Mouse (Mus musculus): ENCODE results near the gene Slc27a4. TPM values are rescaled to one million over a fixed set of nuclear protein-coding genes. Genes with fewer than 3 reads are reported as not detected.

The Slc27a4 gene
- total and polyA plus RNA-seq, 3 experiments: 10.9 to 14.9 TPM; not detected in 1

- Histone ChIP-seq H3K4me3 (ENCODE audit: control insufficient read depth in 1 of 2, insufficient read depth in 1 of 2, low read depth in 2 of 2, low read length in 2 of 2) (no peak overlapping the region), H3K27ac (ENCODE audit: control insufficient read depth, low read depth, low read length) (no peak overlapping the region), H3K36me3 (ENCODE audit: control insufficient read depth in 1 of 2, insufficient read depth in 2 of 2, low read length in 2 of 2) (peaks cover 0 to 2% of the 10 kb centered on the region in 2 experiments; a peak in 2 of 4 replicates), H3K9me3 (replicated peaks; ENCODE audit: insufficient read depth, low read length) (no peaks in the 10 kb centered on the region), H3K79me2 (ENCODE audit: control insufficient read depth, insufficient read depth, low read length, poor library complexity) (no peaks in the 10 kb centered on the region; the same call in 1 of the 2 replicates), H3K9ac (ENCODE audit: control insufficient read depth, low read depth, low read length, poor library complexity, severe bottlenecking) (no peak overlapping the region), H3K4me1 (ENCODE audit: control insufficient read depth in 1 of 2, insufficient read depth in 2 of 2, low read length in 2 of 2) (peaks cover 0 to 5% of the 10 kb centered on the region in 2 experiments; a peak in 3 of 4 replicates), H3K27me3 (ENCODE audit: control insufficient read depth in 1 of 2, insufficient read depth in 2 of 2, low read length in 2 of 2) (no peaks in the 10 kb centered on the region)
- no peak for DNase-seq (ENCODE audit: low read depth, low spot score)
- no peak for TF ChIP-seq POLR2AphosphoS2 (IDR thresholded peaks at IDR 0.05; ENCODE audit: low read length)
Observed at GRCm38 (mm10) chr2:29865125-29865524, 62.7 kb downstream of the Slc27a4 start.

Other genes starting within 250 kb of the Slc27a4 start
- gene Rapgef1, start 182.9 kb upstream of the Slc27a4 start, total RNA-seq (2012; rRNA removed): 69.7 and 77.0 TPM in 2 replicates
- 10 to 100 TPM; 57.2 to 88.3 TPM for gene Rapgef1, start 182.9 kb upstream of the Slc27a4 start, polyA plus RNA-seq (2012; ENCODE audit: insufficient read depth in 1 of 2, insufficient read length in 2 of 2, low read depth in 1 of 2, low replicate concordance in 2 of 2, missing spikeins in 1 of 2)
- not detected in 2 replicates for gene Gm13420, start 50.9 kb upstream of the Slc27a4 start, total RNA-seq (2012; rRNA removed)
- under 1 TPM in 1 of 2 experiments, not detected in 1; 0.07 TPM for gene Gm13420, start 50.9 kb upstream of the Slc27a4 start, polyA plus RNA-seq (2012; ENCODE audit: insufficient read depth in 1 of 2, insufficient read length in 2 of 2, low read depth in 1 of 2, low replicate concordance in 2 of 2, missing spikeins in 1 of 2)
- not detected in 2 replicates for gene Gm13547, start 43.3 kb upstream of the Slc27a4 start, total RNA-seq (2012; rRNA removed)
- under 1 TPM in 1 of 2 experiments, not detected in 1; 0.86 TPM for gene Gm13547, start 43.3 kb upstream of the Slc27a4 start, polyA plus RNA-seq (2012; ENCODE audit: insufficient read depth in 1 of 2, insufficient read length in 2 of 2, low read depth in 1 of 2, low replicate concordance in 2 of 2, missing spikeins in 1 of 2)
- gene Coq4, start 15.1 kb upstream of the Slc27a4 start, total RNA-seq (2012; rRNA removed): 23.5 and 25.4 TPM in 2 replicates
- 10 to 100 TPM in 1 of 2 experiments, not detected in 1; 33.2 TPM for gene Coq4, start 15.1 kb upstream of the Slc27a4 start, polyA plus RNA-seq (2012; ENCODE audit: insufficient read depth in 1 of 2, insufficient read length in 2 of 2, low read depth in 1 of 2, low replicate concordance in 2 of 2, missing spikeins in 1 of 2)
- gene Trub2, start 14.1 kb upstream of the Slc27a4 start, total RNA-seq (2012; rRNA removed): 34.8 and 40.9 TPM in 2 replicates
- gene Trub2, start 14.1 kb upstream of the Slc27a4 start, polyA plus RNA-seq (2012; ENCODE audit: insufficient read depth in 1 of 2, insufficient read length in 2 of 2, low read depth in 1 of 2, low replicate concordance in 2 of 2, missing spikeins in 1 of 2): 10 to 100 TPM in 1 of 2 experiments, not detected in 1; 44.7 TPM
- gene Urm1, start 17.4 kb downstream of the Slc27a4 start, total RNA-seq (2012; rRNA removed): 76.2 and 90.5 TPM in 2 replicates
- gene Urm1, start 17.4 kb downstream of the Slc27a4 start, polyA plus RNA-seq (2012; ENCODE audit: insufficient read depth in 1 of 2, insufficient read length in 2 of 2, low read depth in 1 of 2, low replicate concordance in 2 of 2, missing spikeins in 1 of 2): 100 to 1,000 TPM in 1 of 2 experiments, not detected in 1; 131 TPM
- gene Cercam, start 66.5 kb downstream of the Slc27a4 start, total RNA-seq (2012; rRNA removed): 7.5 and 8.8 TPM in 2 replicates
- 10 to 100 TPM in 1 of 2 experiments, not detected in 1; 23.4 TPM for gene Cercam, start 66.5 kb downstream of the Slc27a4 start, polyA plus RNA-seq (2012; ENCODE audit: insufficient read depth in 1 of 2, insufficient read length in 2 of 2, low read depth in 1 of 2, low replicate concordance in 2 of 2, missing spikeins in 1 of 2)
- 49.0 and 49.3 TPM in 2 replicates for gene Odf2, start 86.6 kb downstream of the Slc27a4 start, total RNA-seq (2012; rRNA removed)
- gene Odf2, start 86.6 kb downstream of the Slc27a4 start, polyA plus RNA-seq (2012; ENCODE audit: insufficient read depth in 1 of 2, insufficient read length in 2 of 2, low read depth in 1 of 2, low replicate concordance in 2 of 2, missing spikeins in 1 of 2): 10 to 100 TPM in 1 of 2 experiments, not detected in 1; 82.8 TPM
- 41.9 and 46.1 TPM in 2 replicates for gene Gle1, start 132.8 kb downstream of the Slc27a4 start, total RNA-seq (2012; rRNA removed)
- 10 to 100 TPM in 1 of 2 experiments, not detected in 1; 77.0 TPM for gene Gle1, start 132.8 kb downstream of the Slc27a4 start, polyA plus RNA-seq (2012; ENCODE audit: insufficient read depth in 1 of 2, insufficient read length in 2 of 2, low read depth in 1 of 2, low replicate concordance in 2 of 2, missing spikeins in 1 of 2)
- 26.2 and 31.2 TPM in 2 replicates for gene Sptan1, start 162.9 kb downstream of the Slc27a4 start, total RNA-seq (2012; rRNA removed)
- gene Sptan1, start 162.9 kb downstream of the Slc27a4 start, polyA plus RNA-seq (2012; ENCODE audit: insufficient read depth in 1 of 2, insufficient read length in 2 of 2, low read depth in 1 of 2, low replicate concordance in 2 of 2, missing spikeins in 1 of 2): 10 to 100 TPM in 1 of 2 experiments, not detected in 1; 29.5 TPM
- 49.3 and 53.1 TPM in 2 replicates for gene Wdr34, start 246.2 kb downstream of the Slc27a4 start, total RNA-seq (2012; rRNA removed)
- 10 to 100 TPM in 1 of 2 experiments, not detected in 1; 78.3 TPM for gene Wdr34, start 246.2 kb downstream of the Slc27a4 start, polyA plus RNA-seq (2012; ENCODE audit: insufficient read depth in 1 of 2, insufficient read length in 2 of 2, low read depth in 1 of 2, low replicate concordance in 2 of 2, missing spikeins in 1 of 2)

Measured in MEL (cell line).